Mouse (Mus musculus) liver, adult 2 months (tissue): Measurements from ENCODE around the gene Scn8a. TPM values are rescaled to one million over a fixed set of nuclear protein-coding genes. Genes with fewer than 3 reads are reported as not detected.

Experiments used
- DNase-seq: peaks from one replicate; pipeline ENCODE4 v3.0.0-alpha.2; 2011; ENCODE audit warnings: low read depth, low spot score; ENCODE audit errors: extremely low read depth
- H3K27ac ChIP-seq: fragments of 200-500 bp; replicated peaks from 2 replicates; pipeline ENCODE4 v1.5.1; 2012; ENCODE audit warnings: low read depth, mild to moderate bottlenecking, control low read depth, inconsistent platforms, low read length; ENCODE audit not compliant: insufficient read depth
- H3K27me3 ChIP-seq: fragments of 200-500 bp; 2 replicates; pipeline ENCODE4 v1.6.1; 2012; ENCODE audit warnings: mild to moderate bottlenecking, moderate library complexity, low read length, inconsistent platforms; ENCODE audit not compliant: control insufficient read depth, insufficient read depth
- H3K36me3 ChIP-seq: fragments of 200-500 bp; 2 replicates; pipeline ENCODE4 v1.6.1; 2012; ENCODE audit warnings: low read length, inconsistent platforms; ENCODE audit not compliant: control insufficient read depth, insufficient read depth
- H3K4me1 ChIP-seq: fragments of 200-500 bp; 2 replicates; pipeline ENCODE4 v1.6.1; 2011; ENCODE audit warnings: low read length; ENCODE audit not compliant: control insufficient read depth, insufficient read depth
- H3K4me3 ChIP-seq: fragments of 200-500 bp; 2 replicates; pipeline ENCODE4 v1.5.1; 2011; ENCODE audit warnings: low read depth, mild to moderate bottlenecking, control low read depth, low read length, moderate library complexity; ENCODE audit not compliant: insufficient read depth
- H3K79me2 ChIP-seq: fragments of 200-500 bp; 2 replicates; pipeline ENCODE4 v1.6.1; 2012; ENCODE audit warnings: inconsistent platforms, mild to moderate bottlenecking, low read length, moderate library complexity; ENCODE audit not compliant: control insufficient read depth, insufficient read depth
- H3K9ac ChIP-seq: fragments of 200-500 bp; 2 replicates; pipeline ENCODE4 v1.6.1; 2012; ENCODE audit warnings: low read depth, mild to moderate bottlenecking, control low read depth, inconsistent platforms, low read length
- CTCF ChIP-seq: fragments of 200-500 bp; IDR thresholded peaks from 2 replicates; pipeline ENCODE4 v1.5.1; 2011; ENCODE audit warnings: low read depth, low read length, control low read depth
- POLR2A ChIP-seq: fragments of 200-500 bp; IDR thresholded peaks from 2 replicates; pipeline ENCODE4 v1.6.1; 2011; ENCODE audit warnings: low read length, control low read depth; ENCODE audit not compliant: insufficient read depth; ENCODE audit errors: extremely low read depth
- WGBS: fragments of 180-500 bp; shearing (Covaris S2); methylation state at CpG from one replicate; pipeline ENCODE4 v1.1.7; 2018; 5-methylcytosine and 5-hydroxymethylcytosine counted together
- polyA plus RNA-seq: library from polyadenylated mRNA; depleted of rRNA; stranded (reverse); fragments of >200 nt; gene quantifications from 2 replicates; pipeline ENCODE4 v1.2.3, GENCODE M21; 2012
- total RNA-seq: library from RNA; depleted of rRNA; stranded (reverse); fragments of >200 nt; gene quantifications from 2 replicates; pipeline ENCODE4 v1.2.3, GENCODE M21; 2014

The Scn8a gene
- total and polyA plus RNA-seq, 2 experiments: 0.07 to 1.4 TPM

- H3K4me3 ChIP-seq: no peak overlapping the region
- H3K79me2 ChIP-seq: no peaks in the 10 kb centered on the region
- no peaks in the 10 kb centered on the region for H3K27me3 ChIP-seq
- H3K27ac ChIP-seq: no peak overlapping the region
- no peak for TF ChIP-seq POLR2A
- no peak for TF ChIP-seq CTCF
- DNase-seq: no peak
- H3K4me1 ChIP-seq: no peaks in the 10 kb centered on the region
- WGBS: 38% methylated on average over 4 of the region's 4 CpGs
- H3K36me3 ChIP-seq: no peaks in the 10 kb centered on the region
- H3K9ac ChIP-seq: no peak overlapping the region
These were observed 48.4 kb downstream of the Scn8a start for GRCm38 (mm10) chr15:100918046-100918445.

- Histone ChIP-seq H3K4me1 (no peaks in the 10 kb centered on the region), H3K27me3 (no peaks in the 10 kb centered on the region), H3K4me3 (no peak overlapping the region), H3K9ac (no peak overlapping the region), H3K27ac (no peak overlapping the region), H3K79me2 (no peaks in the 10 kb centered on the region), H3K36me3 (no peaks in the 10 kb centered on the region)
- 91% methylated on average over 11 of the region's 11 CpGs for WGBS
- no peak for DNase-seq
- no peak for TF ChIP-seq CTCF
- TF ChIP-seq POLR2A: no peak
These were observed 52.6 kb downstream of the Scn8a start for GRCm38 (mm10) chr15:100922210-100922609.

- H3K36me3 ChIP-seq: no peaks in the 10 kb centered on the region
- no peak for DNase-seq
- no peaks in the 10 kb centered on the region for H3K79me2 ChIP-seq
- H3K27me3 ChIP-seq: no peaks in the 10 kb centered on the region
- no peaks in the 10 kb centered on the region for H3K4me1 ChIP-seq
- no peak for TF ChIP-seq POLR2A
- no peak for TF ChIP-seq CTCF
- WGBS: 44% methylated on average over 19 of the region's 19 CpGs
- no peak overlapping the region for H3K9ac ChIP-seq
- no peak overlapping the region for H3K4me3 ChIP-seq
- H3K27ac ChIP-seq: no peak overlapping the region
These were observed 53.8 kb downstream of the Scn8a start for GRCm38 (mm10) chr15:100923476-100923875.

GRCm38 (mm10) chr15:100924941-100925340, 55.3 kb downstream of the Scn8a start:
- DNase-seq: no peak
- Histone ChIP-seq H3K27me3 (no peaks in the 10 kb centered on the region), H3K79me2 (no peaks in the 10 kb centered on the region), H3K4me3 (no peak overlapping the region), H3K4me1 (no peaks in the 10 kb centered on the region), H3K27ac (no peak overlapping the region), H3K36me3 (no peaks in the 10 kb centered on the region), H3K9ac (no peak overlapping the region)
- 89% methylated on average over 10 of the region's 10 CpGs for WGBS
- TF ChIP-seq CTCF (no peak), POLR2A (no peak)

- TF ChIP-seq POLR2A (no peak), CTCF (no peak)
- Histone ChIP-seq H3K79me2 (no peaks in the 10 kb centered on the region), H3K27ac (no peak overlapping the region), H3K27me3 (no peaks in the 10 kb centered on the region), H3K9ac (no peak overlapping the region), H3K4me1 (no peaks in the 10 kb centered on the region), H3K36me3 (no peaks in the 10 kb centered on the region), H3K4me3 (no peak overlapping the region)
- 50% methylated on average over 3 of the region's 3 CpGs for WGBS
- DNase-seq: no peak
These were observed 60.8 kb downstream of the Scn8a start for GRCm38 (mm10) chr15:100930477-100930876.

GRCm38 (mm10) chr15:100936176-100936575, 66.5 kb downstream of the Scn8a start:
- Histone ChIP-seq H3K27ac (no peak overlapping the region), H3K4me3 (no peak overlapping the region), H3K36me3 (no peaks in the 10 kb centered on the region), H3K4me1 (no peaks in the 10 kb centered on the region), H3K79me2 (no peaks in the 10 kb centered on the region), H3K9ac (no peak overlapping the region), H3K27me3 (no peaks in the 10 kb centered on the region)
- 39% methylated on average over 24 of the region's 24 CpGs for WGBS
- no peak for DNase-seq
- TF ChIP-seq CTCF: no peak
- TF ChIP-seq POLR2A: no peak
